Mouse (Mus musculus) liver (tissue): Measurements from ENCODE around the gene Rgs4.

Source experiments
- DNase-seq: peaks from one replicate; pipeline ENCODE4 v3.0.0-alpha.2; 2020; ENCODE audit warnings: mixed read lengths

Gene Rgs4

DNA sequence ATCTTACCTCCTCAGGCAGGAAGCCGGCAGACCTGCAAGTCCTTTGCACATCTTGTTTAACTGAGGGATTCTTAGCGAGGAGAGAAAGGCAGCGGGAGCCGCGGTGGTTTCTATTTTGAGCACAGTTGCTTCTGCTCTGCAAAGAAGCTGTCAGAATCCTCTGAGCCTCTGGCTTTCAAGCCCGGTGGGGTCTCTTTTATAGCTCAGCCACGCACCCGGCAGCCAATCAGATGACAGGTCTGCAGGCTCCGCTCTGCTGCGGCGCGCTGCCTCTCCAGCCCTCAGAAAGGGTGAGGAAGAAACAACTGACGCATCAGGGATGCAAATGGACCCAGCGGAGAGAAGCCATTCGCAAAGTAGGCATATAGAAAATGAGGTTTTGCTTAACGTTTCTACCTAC is at the start of gene Rgs4:
Gene Rgs4, minus strand, starts transcription at position 170 of the 400 bp plus-strand sequence.
- DNase-seq, result peak; percentile 35

DNA sequence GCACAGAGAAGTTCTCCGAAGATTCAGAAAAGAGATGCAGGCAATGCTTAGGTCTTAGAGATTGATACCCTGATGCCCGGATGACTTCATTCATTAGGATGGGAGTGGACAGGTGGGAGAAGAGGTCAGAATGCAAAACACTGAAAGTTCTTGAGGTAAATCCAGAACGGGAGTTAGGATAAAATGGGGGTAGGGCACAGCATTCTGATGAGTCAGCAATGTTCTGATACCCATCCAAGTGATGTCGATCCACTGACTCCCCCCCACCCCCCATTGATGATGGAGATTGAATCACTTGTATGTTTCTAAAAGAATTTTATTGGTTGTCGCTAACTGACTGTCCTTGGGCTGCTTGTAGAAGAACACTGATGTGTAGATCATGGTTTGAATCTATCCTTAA is 45.0 kb upstream of the Rgs4 start:
- DNase-seq, result no peak

DNA sequence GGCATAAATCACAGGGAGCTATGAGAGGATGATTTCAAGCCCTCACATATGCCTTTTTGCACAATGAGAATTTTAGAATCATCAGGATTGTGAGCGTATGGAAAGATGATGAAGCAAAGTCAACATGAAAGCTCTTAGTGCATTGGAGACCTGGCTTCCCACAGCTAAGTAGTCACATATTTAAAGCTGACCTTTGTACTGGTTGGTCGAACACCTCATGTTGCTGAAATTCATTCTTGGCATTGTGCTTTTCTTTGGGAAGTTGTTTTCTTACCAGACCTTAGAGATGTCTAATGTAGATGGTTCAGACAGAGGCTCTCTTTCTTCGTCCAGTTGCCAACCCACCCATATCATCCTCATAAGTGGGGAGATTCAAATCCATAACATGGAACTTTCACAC is 38.5 kb upstream of the Rgs4 start:
- no peak for DNase-seq

DNA sequence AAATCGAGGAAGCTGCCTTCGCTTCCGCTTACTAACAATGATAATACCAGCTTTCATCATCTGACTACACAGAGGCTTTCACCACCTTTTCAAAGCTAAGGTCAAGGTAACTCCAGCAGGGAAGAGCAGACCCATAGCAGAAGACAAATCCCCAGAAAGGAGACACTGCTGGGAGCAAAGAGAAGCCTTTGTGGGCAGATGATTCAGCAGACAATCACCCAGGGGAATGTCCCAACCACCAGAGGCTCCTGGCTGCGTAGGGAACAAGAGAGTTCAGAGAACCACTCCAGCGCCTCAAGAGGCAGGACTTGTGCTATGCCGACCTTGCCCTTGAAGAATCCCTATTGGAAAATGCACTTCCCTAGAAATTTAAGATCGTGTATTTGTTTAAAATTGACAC is 29.1 kb upstream of the Rgs4 start:
- no peak for DNase-seq

DNA sequence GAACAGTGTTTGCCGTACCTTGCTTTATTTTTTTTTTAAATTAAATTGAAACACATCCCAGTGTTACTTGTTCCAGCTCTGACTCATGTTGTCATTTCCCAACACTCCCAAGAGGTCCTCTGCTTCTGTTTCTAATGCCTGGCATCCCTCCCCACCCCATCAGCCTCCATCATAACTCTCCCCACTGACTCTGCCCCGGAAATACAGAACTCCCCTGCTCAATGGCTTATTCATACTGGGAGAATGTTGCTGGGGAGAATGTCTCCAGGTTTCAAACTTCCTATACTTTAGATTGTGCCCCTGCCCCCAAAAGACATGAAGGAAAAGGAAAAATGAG is 17.1 kb upstream of the Rgs4 start:
- no peak for DNase-seq

- DNase-seq, result no peak
Observed at GRCm38 (mm10) chr1:169763858-169764618, 16.6 kb upstream of the Rgs4 start.

DNA sequence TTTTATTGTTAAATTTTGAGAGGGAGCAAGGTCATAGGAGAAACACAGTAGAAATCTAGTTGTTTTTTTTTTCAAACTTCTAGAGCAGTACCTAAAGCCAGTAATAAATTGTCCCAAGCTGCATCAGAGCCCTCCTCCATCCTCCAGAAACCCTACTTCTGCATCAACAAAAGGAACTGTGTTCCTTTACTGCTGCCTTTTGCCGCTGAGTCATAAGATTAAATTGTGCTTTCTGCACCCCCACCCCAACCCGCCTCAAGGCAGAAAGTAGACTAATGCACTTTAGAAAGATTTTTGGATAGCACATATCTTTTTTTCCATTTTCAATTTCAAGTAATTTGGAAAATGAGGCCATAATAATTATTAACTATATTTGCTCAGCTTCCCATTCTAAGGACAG is 15.1 kb upstream of the Rgs4 start:
- DNase-seq, result no peak

DNA sequence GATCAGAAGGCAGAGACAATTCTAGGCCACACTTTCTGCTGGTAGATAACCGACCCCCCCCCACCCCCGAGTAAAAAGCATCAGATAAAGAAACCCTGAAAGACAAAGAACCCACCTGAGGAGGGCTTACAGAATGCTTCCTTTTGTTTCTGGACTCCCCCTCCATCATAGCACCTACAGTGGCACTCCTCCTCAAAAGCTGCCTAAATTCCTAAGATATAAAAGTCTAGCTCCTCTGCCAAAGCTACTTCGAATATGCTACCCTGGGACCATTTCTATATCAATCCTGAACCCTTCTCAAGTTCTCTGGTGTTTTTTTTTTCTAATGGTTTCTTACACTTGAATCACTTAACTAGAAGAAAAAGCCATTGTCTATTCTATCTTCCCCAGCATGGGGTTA is 9.1 kb upstream of the Rgs4 start:
- no peak for DNase-seq

GRCm38 (mm10) chr1:169752395-169752794 is 5.0 kb upstream of the Rgs4 start:
- no peak for DNase-seq

- no peak for DNase-seq
Observed at GRCm38 (mm10) chr1:169748439-169748838, 997 bp upstream of the Rgs4 start.

DNA sequence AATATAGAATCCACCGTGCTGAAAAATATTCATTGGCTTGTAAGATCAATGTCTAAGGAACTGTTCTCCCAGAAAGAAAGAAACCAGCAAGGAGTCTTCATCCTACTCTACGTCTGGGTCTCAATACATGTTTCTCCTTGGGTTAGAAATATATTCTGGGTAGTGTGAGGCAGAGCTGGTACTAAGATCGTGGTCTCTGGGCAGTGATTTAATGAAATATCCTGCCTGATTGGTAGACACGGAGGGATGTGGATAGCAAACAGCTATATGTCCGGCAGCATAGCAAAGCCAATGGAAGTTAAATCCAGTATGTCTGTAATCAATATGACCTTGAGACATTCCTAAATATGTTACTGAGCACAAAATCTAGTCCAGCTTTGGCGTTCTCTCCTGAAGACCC is 460 bp upstream of the Rgs4 start:
- no peak for DNase-seq

GRCm38 (mm10) chr1:169741147-169741546 is 6.3 kb downstream of the Rgs4 start:
- no peak for DNase-seq

DNA sequence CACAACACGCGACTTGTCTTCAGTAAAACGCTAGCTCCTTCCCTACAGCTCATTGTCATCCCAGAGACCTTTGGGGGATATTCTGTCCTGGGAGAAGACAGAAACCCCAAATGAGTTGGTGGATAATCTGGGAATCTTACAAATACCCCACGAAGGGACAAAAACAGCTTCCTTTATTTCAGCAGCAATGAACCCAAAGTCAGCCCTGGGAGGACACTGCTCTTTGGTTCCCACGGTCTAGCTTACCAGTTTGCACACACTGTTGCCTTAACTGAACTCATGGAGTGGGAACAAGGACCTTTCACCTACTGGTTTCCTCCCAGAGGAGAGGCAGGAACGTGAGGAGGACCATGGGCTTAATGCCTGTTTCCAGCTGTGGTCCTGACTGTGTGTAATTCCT is 10.2 kb downstream of the Rgs4 start:
- no peak for DNase-seq

GRCm38 (mm10) chr1:169736139-169736538 is 11.3 kb downstream of the Rgs4 start:
- DNase-seq, result no peak

DNA sequence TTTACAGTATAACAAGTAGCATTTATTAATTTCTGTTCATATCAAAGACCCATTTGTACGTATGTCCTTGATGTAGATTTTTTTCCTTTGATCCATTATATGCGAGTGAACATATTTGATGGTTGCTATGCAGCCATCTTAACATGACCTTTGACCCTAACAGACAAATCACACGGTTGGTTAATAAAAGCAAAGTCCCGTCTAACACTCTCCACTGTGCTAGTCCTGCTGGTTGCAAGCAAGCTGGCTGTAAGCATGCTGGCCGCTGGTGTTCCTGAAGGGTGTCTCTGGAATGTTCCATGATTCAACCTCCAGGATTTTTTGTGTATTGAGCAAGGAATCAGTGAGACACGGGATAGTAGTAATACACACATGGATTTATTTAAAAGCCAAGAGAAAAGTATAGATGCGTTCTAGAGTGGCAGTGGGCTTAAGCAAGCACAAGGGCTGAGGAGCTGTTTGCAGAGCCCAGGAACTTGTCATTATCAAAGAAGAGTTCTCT is 16.8 kb downstream of the Rgs4 start:
- no peak for DNase-seq

- DNase-seq, result no peak
Observed at GRCm38 (mm10) chr1:169726319-169726718, 21.1 kb downstream of the Rgs4 start.

DNA sequence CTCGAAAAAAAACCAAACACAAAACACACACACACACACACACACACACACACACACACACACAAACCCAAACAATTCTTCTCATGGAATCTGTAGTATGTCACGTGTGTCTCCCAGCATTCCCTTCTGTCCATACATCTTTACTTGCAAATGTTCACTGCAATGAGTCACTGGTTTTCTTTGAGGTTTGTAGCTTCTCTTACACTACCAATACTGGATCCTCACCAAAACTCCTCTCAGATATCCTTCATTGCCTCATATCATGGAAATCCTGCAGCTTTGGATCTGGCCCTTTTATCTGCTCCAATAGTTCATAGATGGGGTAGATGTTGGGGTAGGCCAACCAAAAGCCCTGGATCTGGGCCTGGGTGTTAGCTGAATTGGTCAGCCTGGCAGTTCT is 25.6 kb downstream of the Rgs4 start:
- DNase-seq, result no peak

DNA sequence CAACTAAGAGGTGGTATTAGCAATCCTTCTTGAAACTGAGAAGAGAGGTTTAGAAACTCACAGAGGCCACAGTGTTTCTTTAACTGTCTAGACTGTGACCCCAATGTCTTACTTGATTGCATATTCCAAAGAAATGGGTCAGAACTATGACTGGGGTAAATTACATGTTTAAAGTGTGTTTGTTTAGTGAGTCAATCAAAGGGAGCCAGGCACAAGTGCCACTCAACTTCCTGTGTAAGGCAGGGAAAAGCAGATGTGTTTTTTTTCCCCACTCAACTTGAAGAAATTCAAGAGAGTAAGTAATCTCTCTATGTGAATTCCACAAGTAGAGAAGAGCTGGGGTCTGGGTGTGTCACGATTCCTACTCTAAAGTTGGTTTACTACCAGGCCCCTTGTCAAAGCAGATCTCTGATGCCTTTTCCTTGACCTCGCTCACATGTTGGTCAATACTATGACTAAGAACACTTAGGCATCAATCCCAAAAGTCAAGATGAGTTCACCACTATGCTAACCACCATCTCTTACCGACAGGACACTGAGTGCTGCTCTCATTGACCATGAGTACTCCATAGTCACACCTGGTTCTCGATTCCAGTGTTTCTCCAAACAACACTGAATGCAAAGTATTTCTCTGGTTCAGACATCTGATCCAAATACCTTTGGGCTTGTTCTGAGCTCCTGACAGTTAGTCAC is 42.9 kb downstream of the Rgs4 start:
- no peak for DNase-seq

DNA sequence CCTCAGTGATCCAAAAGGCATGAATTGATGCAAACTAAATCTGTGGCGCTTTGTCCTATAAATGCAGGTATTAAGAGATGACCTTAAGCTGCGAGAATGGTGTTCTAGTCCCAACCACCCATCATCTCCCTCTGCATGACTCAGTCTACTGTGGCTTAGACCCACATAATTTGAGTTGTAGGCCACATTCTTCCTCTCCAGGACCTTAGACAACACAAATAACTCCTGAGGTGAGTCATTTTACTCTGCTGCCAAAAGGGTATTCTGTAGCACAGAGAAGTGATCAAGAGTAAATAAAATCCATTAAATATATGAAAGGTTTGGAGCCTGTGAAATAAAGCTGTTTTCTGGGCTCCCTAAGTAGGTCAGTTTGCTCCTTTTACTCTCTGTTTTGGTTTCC is 48.3 kb downstream of the Rgs4 start:
- DNase-seq, result no peak

DNA sequence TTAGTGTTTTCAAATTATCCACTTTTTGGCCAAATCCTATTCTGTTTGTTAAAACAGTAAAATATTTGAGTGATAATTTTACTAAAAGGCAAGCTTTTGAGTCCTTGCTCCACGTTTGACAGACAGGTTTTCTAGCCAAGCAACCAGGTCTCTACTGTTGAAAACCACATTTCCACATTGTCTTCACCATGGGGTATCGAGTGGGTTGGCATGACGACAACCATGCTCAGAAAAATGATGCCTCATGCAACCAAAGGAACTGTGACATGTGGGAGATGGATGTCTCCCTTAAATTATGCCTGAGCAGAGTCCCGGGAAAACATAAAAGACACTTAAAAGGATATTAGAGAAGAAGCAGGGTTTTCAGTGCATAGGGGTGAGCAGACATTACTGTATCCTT is 50.2 kb downstream of the Rgs4 start:
- no peak for DNase-seq

DNA sequence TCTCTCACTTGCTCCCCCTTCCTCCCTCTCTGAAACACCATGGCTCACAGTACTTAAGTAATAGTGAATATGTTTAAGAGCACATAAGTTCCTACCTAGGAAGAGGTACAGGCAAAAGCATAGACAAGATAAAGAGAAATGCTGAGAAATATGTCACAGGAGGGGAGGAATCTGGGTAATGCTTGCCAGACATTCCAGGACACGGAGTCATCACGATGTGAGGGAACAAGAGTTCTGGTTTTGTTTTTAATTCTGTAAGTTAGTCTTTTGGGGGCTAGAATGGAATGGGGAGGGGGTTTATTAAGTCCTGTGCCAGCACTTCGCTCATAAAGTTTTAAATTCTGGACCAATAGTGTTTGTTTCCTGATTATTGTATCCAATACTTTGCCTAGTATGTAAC is 52.1 kb downstream of the Rgs4 start:
- DNase-seq, result no peak

DNA sequence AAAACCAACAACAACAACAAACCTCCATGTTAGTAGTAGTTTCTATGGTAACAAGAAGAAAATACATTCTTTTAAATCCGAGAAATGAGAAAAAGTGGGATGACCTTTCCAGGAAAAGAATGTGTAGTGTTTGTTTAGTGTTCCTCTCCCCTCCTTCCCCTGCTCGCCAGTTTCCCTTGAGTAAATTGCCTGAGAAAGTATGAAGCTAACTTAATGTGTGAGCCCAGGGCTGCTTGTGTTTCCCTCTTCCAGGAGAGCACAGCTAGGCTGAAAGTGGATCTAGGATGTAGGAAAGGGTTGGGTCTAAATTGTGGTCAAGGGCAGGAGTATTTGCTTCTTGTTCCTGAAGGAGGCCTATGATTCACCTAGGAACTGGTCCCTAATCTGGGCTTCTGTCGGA is 53.9 kb downstream of the Rgs4 start:
- no peak for DNase-seq

DNA sequence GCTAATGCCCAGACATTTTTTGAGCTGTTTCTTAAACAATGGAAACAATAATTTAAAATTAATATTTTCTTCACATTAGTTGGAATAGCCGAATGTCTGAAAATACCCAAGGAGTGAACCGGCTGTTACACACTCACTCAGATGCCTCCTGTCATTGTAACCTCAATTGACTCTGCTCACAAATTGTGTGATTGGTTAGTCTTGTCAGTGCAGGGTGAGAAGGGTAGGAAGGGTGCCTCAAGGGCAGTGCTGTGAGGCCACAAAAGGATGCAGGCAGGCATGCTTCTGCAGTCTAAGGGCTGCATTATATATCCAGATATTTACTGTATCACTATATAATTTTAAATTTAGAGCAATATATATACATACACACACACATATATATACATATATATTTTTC is 54.4 kb downstream of the Rgs4 start:
- DNase-seq, result no peak
